Mouse (Mus musculus) kidney, adult 2 months (tissue): Measurements from ENCODE around the gene D430042O09Rik.

ENCODE experiments used
- CTCF ChIP-seq: fragments of 200-500 bp; conservative IDR thresholded peaks from 2 replicates; pipeline ENCODE4 v1.5.1; 2011; ENCODE audit warnings: low read depth, mild to moderate bottlenecking, control low read depth, low read length, moderate library complexity, mixed read lengths; ENCODE audit not compliant: insufficient read depth, insufficient read length
- POLR2A ChIP-seq: fragments of 200-500 bp; IDR thresholded peaks from one replicate; pipeline ENCODE4 v1.6.1; 2011; ENCODE audit warnings: low read depth, low read length, control low read depth

DNA sequence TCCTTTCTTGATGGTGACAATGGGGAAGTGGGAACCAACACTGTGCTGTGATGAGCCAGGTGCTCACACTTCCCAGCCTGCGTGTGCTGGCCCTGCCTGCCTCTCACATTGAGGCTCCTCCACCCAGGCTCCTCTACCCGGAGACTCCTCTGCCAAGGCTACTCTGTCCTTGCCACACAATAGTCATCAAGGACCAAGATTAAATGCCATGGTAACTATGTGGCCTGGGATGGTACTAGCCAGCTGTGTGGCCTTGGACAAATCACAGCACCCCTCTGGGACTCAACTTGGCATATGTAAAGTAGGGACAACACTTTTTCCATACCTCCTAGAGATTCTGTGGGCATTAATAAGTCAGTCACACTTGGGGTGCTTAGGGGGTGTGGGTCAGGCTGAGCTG, 192.2 kb downstream of the D430042O09Rik start:
- no peak for TF ChIP-seq CTCF
- no peak for TF ChIP-seq POLR2A
